Comparison of ENCODE assay signal across 8 mouse cellular contexts in genomic region chr6:49096421-49096820, GRCm38 (mm10). TPM values are rescaled to one million over a fixed set of nuclear protein-coding genes. Genes with fewer than 3 reads are reported as not detected.
DNase-seq lines count a peak whose midpoint lies in the region; ATAC-seq and TF ChIP-seq lines count a peak whose summit lies in the region.

No protein-coding gene starts in this region.

- no peak for ATAC-seq in kidney, embryonic 14.5 days (ENCODE audit: low FRiP score, low TSS enrichment)
- ATAC-seq in intestine, embryonic 14.5 days (replicated peaks; ENCODE audit: low FRiP score, low TSS enrichment, low read depth): no peak
- peak; percentile 47; the same call in 1 of the 2 replicates for ATAC-seq in lung, embryonic 15.5 days (ENCODE audit: borderline replicate concordance, extremely low read depth, low FRiP score, low TSS enrichment)

- DNase-seq in kidney, adult 2 months: peak; percentile 64
- peak; percentile 30 to 40 for DNase-seq in adrenal gland, adult 18-20 months (ENCODE audit: low spot score in 2 of 2)
- DNase-seq in intestine, embryonic 14.5 days (ENCODE audit: low spot score): no peak
- no peak for DNase-seq in spleen, postnatal 36 days (ENCODE audit: low spot score in 2 of 2)
- DNase-seq in thymus, postnatal 14 days: no peak

- no peak overlapping the region for H3K4me2 ChIP-seq in kidney, embryonic 14.5 days (replicated peaks; ENCODE audit: low read depth, low read length)
- H3K4me2 ChIP-seq in intestine, embryonic 14.5 days (ENCODE audit: low read length): no peak overlapping the region
- peak overlapping the region; percentile 32; the same call in 1 of the 2 replicates for H3K4me2 ChIP-seq in lung, embryonic 15.5 days

- no peaks in the 10 kb centered on the region for H3K36me3 ChIP-seq in kidney, adult 2 months (ENCODE audit: control insufficient read depth, insufficient read depth, low read length)
- peaks cover 66% of the 10 kb centered on the region for H3K36me3 ChIP-seq in kidney, embryonic 14.5 days (ENCODE audit: control insufficient read depth, insufficient read depth, low read length)
- H3K36me3 ChIP-seq in intestine, embryonic 14.5 days (ENCODE audit: control insufficient read depth, insufficient read depth, low read length): peaks cover 91% of the 10 kb centered on the region
- peaks cover 35% of the 10 kb centered on the region for H3K36me3 ChIP-seq in lung, embryonic 15.5 days

- WGBS in kidney, adult 2 months: 54% methylated on average over 7 of the region's 7 CpGs
- 79% methylated on average over 7 of the region's 7 CpGs for WGBS in kidney, embryonic 14.5 days
- WGBS in intestine, embryonic 14.5 days: 66% methylated on average over 7 of the region's 7 CpGs
- 49% methylated on average over 7 of the region's 7 CpGs for WGBS in lung, embryonic 15.5 days

- TF ChIP-seq POLR2A in kidney, adult 2 months (IDR thresholded peaks at IDR 0.05; ENCODE audit: low read depth, low read length): no peak
- no peak for TF ChIP-seq POLR2A in embryonic fibroblast, embryonic 13.5 days (IDR thresholded peaks at IDR 0.05; ENCODE audit: low read depth, low read length)

- no peak overlapping the region for H3K9ac ChIP-seq in kidney, embryonic 14.5 days (ENCODE audit: low read depth, low read length)
- no peak overlapping the region for H3K9ac ChIP-seq in intestine, embryonic 14.5 days (ENCODE audit: low read length)
- no peak overlapping the region for H3K9ac ChIP-seq in lung, embryonic 15.5 days

- H3K27me3 ChIP-seq in kidney, adult 2 months (replicated peaks; ENCODE audit: control insufficient read depth, insufficient read depth, low read length): no peaks in the 10 kb centered on the region
- H3K27me3 ChIP-seq in kidney, embryonic 14.5 days (ENCODE audit: control insufficient read depth, insufficient read depth, low read length): no peaks in the 10 kb centered on the region
- H3K27me3 ChIP-seq in intestine, embryonic 14.5 days (replicated peaks; ENCODE audit: control insufficient read depth, insufficient read depth, low read length): no peaks in the 10 kb centered on the region
- H3K27me3 ChIP-seq in lung, embryonic 15.5 days: no peaks in the 10 kb centered on the region

- no peaks in the 10 kb centered on the region for H3K9me3 ChIP-seq in kidney, embryonic 14.5 days (ENCODE audit: control insufficient read depth, low read length)
- no peaks in the 10 kb centered on the region for H3K9me3 ChIP-seq in intestine, embryonic 14.5 days (ENCODE audit: control insufficient read depth, low read length)
- H3K9me3 ChIP-seq in lung, embryonic 15.5 days: no peaks in the 10 kb centered on the region

- peak overlapping the region; percentile 55 for H3K27ac ChIP-seq in kidney, adult 2 months (ENCODE audit: insufficient read depth, low read depth, low read length)
- H3K27ac ChIP-seq in kidney, embryonic 14.5 days (ENCODE audit: low read depth, low read length): no peak overlapping the region
- H3K27ac ChIP-seq in embryonic fibroblast, embryonic 13.5 days (ENCODE audit: insufficient read depth, low read length): peak overlapping the region; percentile 89
- H3K27ac ChIP-seq in intestine, embryonic 14.5 days (ENCODE audit: low read depth): 0 out of 2 replicates have a peak overlapping the region, but pooled peaks have one; percentile 7
- H3K27ac ChIP-seq in lung, embryonic 15.5 days: peak overlapping the region; percentile 84

- TF ChIP-seq CTCF in kidney, adult 2 months (conservative IDR thresholded peaks at IDR 0.05; ENCODE audit: insufficient read depth, insufficient read length, low read depth, low read length): no peak
- no peak for TF ChIP-seq CTCF in embryonic fibroblast, embryonic 13.5 days (IDR thresholded peaks at IDR 0.05; ENCODE audit: borderline replicate concordance, insufficient read depth, low read length)

- H3K4me3 ChIP-seq in kidney, adult 2 months (ENCODE audit: insufficient read depth, low read depth, low read length): no peak overlapping the region
- no peak overlapping the region for H3K4me3 ChIP-seq in kidney, embryonic 14.5 days (ENCODE audit: low read length)
- no peak overlapping the region for H3K4me3 ChIP-seq in embryonic fibroblast, embryonic 13.5 days (ENCODE audit: insufficient read depth, low read length)
- no peak overlapping the region for H3K4me3 ChIP-seq in intestine, embryonic 14.5 days (ENCODE audit: low read depth, low read length)
- H3K4me3 ChIP-seq in lung, embryonic 15.5 days: no peak overlapping the region

- peaks cover 13% of the 10 kb centered on the region for H3K4me1 ChIP-seq in kidney, adult 2 months (ENCODE audit: control insufficient read depth, insufficient read depth, low read length)
- H3K4me1 ChIP-seq in kidney, embryonic 14.5 days (ENCODE audit: control insufficient read depth, insufficient read depth, low read length): peaks cover 3% of the 10 kb centered on the region; the same call in 1 of the 2 replicates
- H3K4me1 ChIP-seq in embryonic fibroblast, embryonic 13.5 days (ENCODE audit: control insufficient read depth, insufficient read depth, low read length): peaks cover 10% of the 10 kb centered on the region
- peaks cover 10% of the 10 kb centered on the region for H3K4me1 ChIP-seq in intestine, embryonic 14.5 days (replicated peaks; ENCODE audit: control insufficient read depth, insufficient read depth, low read length)
- peaks cover 30% of the 10 kb centered on the region for H3K4me1 ChIP-seq in lung, embryonic 15.5 days

RNA-seq across cellular contexts. Expression of gene Malsu1, which starts 22.8 kb away (rescaled TPM):
- polyA plus RNA-seq in kidney, adult 2 months (2012; rRNA removed): 22.7 and 27.0 TPM in 2 replicates
- 75.1 and 84.5 TPM in 2 replicates for polyA plus RNA-seq in kidney, embryonic 14.5 days (2014; fragmentation: Nextera tagmentation; extraction: Ambion mirVana)
- total RNA-seq in adrenal gland, adult 18-20 months (2021): 10 to 100 TPM; 32.9 to 35.3 TPM
- polyA plus RNA-seq in embryonic fibroblast, embryonic 13.5 days (2011; ENCODE audit: insufficient read length, low read depth, missing spikeins): 26.8 and 33.4 TPM in 2 replicates
- 74.9 and 82.9 TPM in 2 replicates for polyA plus RNA-seq in intestine, embryonic 14.5 days (2014; fragmentation: Nextera tagmentation; extraction: Ambion mirVana)
- 64.1 and 65.6 TPM in 2 replicates for polyA plus RNA-seq in lung, embryonic 15.5 days (2015; fragmentation: Nextera tagmentation; extraction: Ambion mirVana)

Comparison
In these comparisons a context has a peak if more than half of its experiments do, and no peak if none do; other contexts are left out.
1. DNase-seq: peak in kidney, adult 2 months (single experiment) and adrenal gland, adult 18-20 months (2 of 2); none in intestine, embryonic 14.5 days (single experiment), spleen, postnatal 36 days (0 of 2) and thymus, postnatal 14 days (single experiment).